10 mouse cellular contexts compared by ENCODE assay signal in the genomic region with DNA sequence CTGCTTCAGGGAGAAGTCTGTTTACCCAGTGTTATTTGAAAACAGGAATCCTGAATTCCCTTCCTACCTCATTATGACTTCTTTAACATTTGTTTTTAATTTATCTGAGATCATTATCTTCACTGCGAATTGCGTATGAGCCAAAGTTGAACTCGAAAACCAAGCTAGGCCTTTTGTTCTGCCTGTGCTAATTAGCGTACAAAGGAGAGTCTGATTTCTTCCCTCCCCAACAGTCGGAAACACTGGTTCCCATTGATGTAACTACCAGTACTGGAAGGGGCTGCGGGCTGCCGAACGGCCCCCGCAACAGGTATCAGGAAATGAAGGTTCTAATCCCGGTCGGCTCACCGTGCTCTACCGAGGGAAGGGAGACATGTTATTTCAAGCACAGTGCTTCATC. TPM values are rescaled to one million over a fixed set of nuclear protein-coding genes. Genes with fewer than 3 reads are reported as not detected.
DNase-seq lines count a peak whose midpoint lies in the region; ATAC-seq lines count a peak whose summit lies in the region.
"Had no signal": no experiment of that assay in that cellular context is flagged by ENCODE, and none has a peak within 500 bp of the region (broad histone marks: within the 10 kb centered on the region; RNA-seq: fewer than 3 reads in every experiment).

No protein-coding gene starts in this region.

- H3K4me2 ChIP-seq in heart, embryonic 16.5 days (ENCODE audit: low read depth, low read length), result no peak overlapping the region
- H3K4me2 ChIP-seq in neural tube, embryonic 13.5 days, result no peak overlapping the region
- no peak overlapping the region for H3K4me2 ChIP-seq in forebrain, embryonic 15.5 days (replicated peaks)
- H3K4me2 ChIP-seq: neural tube, embryonic 12.5 days had no signal

- H3K4me1 ChIP-seq in heart, embryonic 16.5 days (ENCODE audit: control insufficient read depth, insufficient read depth, low read length), result peaks cover 7% of the 10 kb centered on the region
- peaks cover 28% of the 10 kb centered on the region for H3K4me1 ChIP-seq in neural tube, embryonic 13.5 days (replicated peaks)
- H3K4me1 ChIP-seq in forebrain, embryonic 15.5 days, result peaks cover 29% of the 10 kb centered on the region

- no peaks in the 10 kb centered on the region for H3K27me3 ChIP-seq in heart, embryonic 16.5 days (ENCODE audit: control insufficient read depth, insufficient read depth, low read length)
- no peaks in the 10 kb centered on the region for H3K27me3 ChIP-seq in neural tube, embryonic 13.5 days
- no peaks in the 10 kb centered on the region for H3K27me3 ChIP-seq in forebrain, embryonic 15.5 days
- H3K27me3 ChIP-seq: neural tube, embryonic 12.5 days had no signal

- no peak for ATAC-seq in heart, embryonic 16.5 days (replicated peaks; ENCODE audit: extremely low read depth, insufficient read depth, low FRiP score)
- ATAC-seq in neural tube, embryonic 13.5 days (ENCODE audit: low read depth), result no peak
- no peak for ATAC-seq in forebrain, embryonic 15.5 days (replicated peaks)

- H3K4me3 ChIP-seq in heart, embryonic 16.5 days (ENCODE audit: low read length), result no peak overlapping the region
- H3K4me3 ChIP-seq in neural tube, embryonic 13.5 days, result no peak overlapping the region
- H3K4me3 ChIP-seq in forebrain, embryonic 15.5 days, result no peak overlapping the region
- H3K4me3 ChIP-seq: neural tube, embryonic 12.5 days had no signal

- H3K9ac ChIP-seq in heart, embryonic 16.5 days (ENCODE audit: low read length), result no peak overlapping the region
- no peak overlapping the region for H3K9ac ChIP-seq in neural tube, embryonic 13.5 days
- H3K9ac ChIP-seq in forebrain, embryonic 15.5 days (replicated peaks), result no peak overlapping the region
- H3K9ac ChIP-seq: neural tube, embryonic 12.5 days had no signal

- no peak for DNase-seq in heart, postnatal 4 days
- no peak for DNase-seq in neural tube, embryonic 10.5 days (ENCODE audit: extremely low spot score, low spot score)
- no peak for DNase-seq in adrenal gland, postnatal 10 days
- DNase-seq in cerebellum, postnatal 14 days, result no peak
- DNase-seq: thymus, postnatal 25 days had no signal

- H3K9me3 ChIP-seq in heart, embryonic 16.5 days (replicated peaks; ENCODE audit: control insufficient read depth, low read length), result no peaks in the 10 kb centered on the region
- no peaks in the 10 kb centered on the region for H3K9me3 ChIP-seq in neural tube, embryonic 13.5 days
- no peaks in the 10 kb centered on the region for H3K9me3 ChIP-seq in forebrain, embryonic 15.5 days
- H3K9me3 ChIP-seq: neural tube, embryonic 12.5 days had no signal

- 0 out of 2 replicates have a peak, but pooled peaks cover 5% of the 10 kb centered on the region for H3K36me3 ChIP-seq in heart, embryonic 16.5 days (ENCODE audit: control insufficient read depth, insufficient read depth)
- H3K36me3 ChIP-seq in neural tube, embryonic 13.5 days, result no peaks in the 10 kb centered on the region
- no peaks in the 10 kb centered on the region for H3K36me3 ChIP-seq in forebrain, embryonic 15.5 days

- 0 out of 2 replicates have a peak overlapping the region, but pooled peaks have one; percentile 6 for H3K27ac ChIP-seq in heart, embryonic 16.5 days (ENCODE audit: low read length)
- H3K27ac ChIP-seq in neural tube, embryonic 13.5 days (replicated peaks), result peak overlapping the region; percentile 64; the same call in 1 of the 2 replicates
- H3K27ac ChIP-seq in forebrain, embryonic 15.5 days (replicated peaks), result peak overlapping the region; percentile 56; the same call in 1 of the 2 replicates
- H3K27ac ChIP-seq: neural tube, embryonic 12.5 days had no signal

- 81% methylated on average over 13 of the region's 13 CpGs for WGBS in heart, embryonic 16.5 days
- WGBS in neural tube, embryonic 13.5 days, result 78% methylated on average over 13 of the region's 13 CpGs
- 51% methylated on average over 13 of the region's 13 CpGs for WGBS in forebrain, embryonic 15.5 days

RNA-seq across cellular contexts. Expression of gene Tcf7l1, which starts 19.7 kb away (rescaled TPM):
- polyA plus RNA-seq in heart, embryonic 16.5 days (2015; fragmentation: Nextera tagmentation; extraction: Ambion mirVana), result 13.6 and 14.0 TPM in 2 replicates
- 10 to 100 TPM; 24.2 to 26.5 TPM for total RNA-seq in heart, postnatal 4 days (2021)
- polyA plus RNA-seq in neural tube, embryonic 13.5 days (2015; fragmentation: Nextera tagmentation; extraction: Ambion mirVana), result 10.9 and 11.8 TPM in 2 replicates
- polyA plus RNA-seq in forebrain, embryonic 15.5 days (2015; fragmentation: Nextera tagmentation; extraction: Ambion mirVana), result 6.2 and 6.9 TPM in 2 replicates
- total RNA-seq in adrenal gland, postnatal 10 days (2021), result 10 to 100 TPM; 19.6 to 20.1 TPM
- total RNA-seq: granulocyte monocyte progenitor cell, adult 5-6 weeks had no signal

Comparison
In these comparisons a context has a peak if more than half of its experiments do, and no peak if none do; other contexts are left out.
1. H3K27ac ChIP-seq: peak in every context shown above with its lines; median percentile 64 in neural tube, embryonic 13.5 days; 56 in forebrain, embryonic 15.5 days; 6 in heart, embryonic 16.5 days.